8 mouse cellular contexts compared by ENCODE assay signal in genomic region chr10:117379908-117380307, GRCm38 (mm10). TPM values are rescaled to one million over a fixed set of nuclear protein-coding genes. Genes with fewer than 3 reads are reported as not detected.
DNase-seq lines count a peak whose midpoint lies in the region; ATAC-seq and TF ChIP-seq lines count a peak whose summit lies in the region.

TSS of gene Cpsf6 (minus strand) at chr10:117380015.

- H3K4me2 ChIP-seq in intestine, postnatal 0 days (replicated peaks; ENCODE audit: low read depth): no peak within 1 kb of the TSS

- H3K9ac ChIP-seq in intestine, postnatal 0 days (ENCODE audit: low read depth, low read length): no peak within 1 kb of the TSS

- no peak for TF ChIP-seq POLR2A in bone marrow macrophage, adult 2 months (IDR thresholded peaks at IDR 0.05; ENCODE audit: borderline replicate concordance, low read depth, low read length)

- no peak within 1 kb of the TSS for H3K27ac ChIP-seq in bone marrow macrophage, adult 2 months (ENCODE audit: insufficient read depth, low read depth, low read length)
- H3K27ac ChIP-seq in intestine, postnatal 0 days (ENCODE audit: low read depth, low read length): no peak within 1 kb of the TSS

- H3K9me3 ChIP-seq in intestine, postnatal 0 days (ENCODE audit: control insufficient read depth): no peaks in the 10 kb centered on the region

- WGBS in intestine, postnatal 0 days: 68% methylated on average over 6 of the region's 6 CpGs

- no peak within 1 kb of the TSS for H3K4me3 ChIP-seq in bone marrow macrophage, adult 2 months (ENCODE audit: insufficient read depth, low read length)
- no peak within 1 kb of the TSS for H3K4me3 ChIP-seq in intestine, postnatal 0 days (ENCODE audit: low read depth, low read length)

- DNase-seq in left cerebral cortex, adult 18-20 months (ENCODE audit: low spot score in 2 of 2): no peak
- DNase-seq in left cerebral cortex, adult 11 months (ENCODE audit: low spot score): no peak
- DNase-seq in gonadal fat pad, adult 2 months (ENCODE audit: low read depth): no peak
- DNase-seq in spleen, postnatal 4 days (ENCODE audit: low spot score in 2 of 2): no peak
- no peak for DNase-seq in kidney, adult 11 months

- H3K27me3 ChIP-seq in intestine, postnatal 0 days (replicated peaks; ENCODE audit: control insufficient read depth, insufficient read depth, low read length): no peaks in the 10 kb centered on the region

- H3K36me3 ChIP-seq in intestine, postnatal 0 days (ENCODE audit: control insufficient read depth, insufficient read depth): no peaks in the 10 kb centered on the region

- peaks cover 4% of the 10 kb centered on the region for H3K4me1 ChIP-seq in bone marrow macrophage, adult 2 months (ENCODE audit: control insufficient read depth, insufficient read depth, low read length)
- no peaks in the 10 kb centered on the region for H3K4me1 ChIP-seq in intestine, postnatal 0 days (replicated peaks; ENCODE audit: control insufficient read depth, insufficient read depth, low read length)

- TF ChIP-seq CTCF in bone marrow macrophage, adult 2 months (IDR thresholded peaks at IDR 0.05; ENCODE audit: low read depth, low read length): no peak
- no peak for TF ChIP-seq CTCF in intestine, postnatal 0 days (IDR thresholded peaks at IDR 0.05; ENCODE audit: low read depth)

- no peak for ATAC-seq in intestine, postnatal 0 days
- no peak for ATAC-seq in megakaryocyte-erythroid progenitor cell, adult 5-6 weeks (replicated peaks; ENCODE audit: low FRiP score, low TSS enrichment, poor library complexity, severe bottlenecking)

RNA-seq across cellular contexts. Expression of gene Cpsf6, which starts in this region (rescaled TPM):
- total RNA-seq in left cerebral cortex, adult 18-20 months (2021): 100 to 1,000 TPM; 109 to 117 TPM
- polyA plus RNA-seq in bone marrow macrophage, adult 2 months (2012; ENCODE audit: insufficient read depth, insufficient read length, missing spikeins): 57.9 and 60.2 TPM in 2 replicates
- polyA plus RNA-seq in gonadal fat pad, adult 2 months (2012; rRNA removed): 42.3 and 45.8 TPM in 2 replicates
- polyA plus RNA-seq in intestine, postnatal 0 days (2015; fragmentation: Nextera tagmentation; extraction: Ambion mirVana): 41.2 and 45.4 TPM in 2 replicates
- total RNA-seq in megakaryocyte-erythroid progenitor cell, adult 5-6 weeks (2014; fragmentation: Nextera tagmentation): 132 and 163 TPM in 2 replicates
- 142 and 153 TPM in 2 replicates for total RNA-seq in megakaryocyte-erythroid progenitor cell, adult 5-6 weeks (2017)
